Mouse (Mus musculus) urinary bladder, adult 18-20 months (tissue): ENCODE results near the gene Gpatch8.

Experiments used
- DNase-seq, 2 experiments: peaks; one replicate each; pipeline ENCODE4 v3.0.0; 2022; ENCODE audit warnings: low spot score in 2 of 2, mixed read lengths in 2 of 2

Gene Gpatch8

DNA sequence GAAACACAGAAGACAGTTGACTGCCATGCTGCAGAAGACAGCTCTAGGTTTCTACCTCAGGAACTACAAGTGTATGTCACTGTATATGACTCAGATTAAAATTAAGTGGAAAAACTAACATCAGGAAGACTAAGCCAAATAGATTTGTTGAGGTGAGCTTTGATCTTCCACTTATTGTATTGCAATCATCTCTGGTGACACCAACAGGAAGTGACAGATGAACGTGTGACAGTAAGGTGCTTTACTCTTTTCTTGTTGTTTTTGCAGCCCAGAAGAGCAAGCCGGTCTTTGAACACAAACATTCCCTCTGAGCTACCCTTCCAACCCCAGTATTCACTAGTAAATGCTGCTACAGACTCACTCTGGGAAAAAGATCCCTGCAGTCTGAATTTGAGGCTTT lies 59.5 kb downstream of the Gpatch8 start:
- DNase-seq = no peak

DNA sequence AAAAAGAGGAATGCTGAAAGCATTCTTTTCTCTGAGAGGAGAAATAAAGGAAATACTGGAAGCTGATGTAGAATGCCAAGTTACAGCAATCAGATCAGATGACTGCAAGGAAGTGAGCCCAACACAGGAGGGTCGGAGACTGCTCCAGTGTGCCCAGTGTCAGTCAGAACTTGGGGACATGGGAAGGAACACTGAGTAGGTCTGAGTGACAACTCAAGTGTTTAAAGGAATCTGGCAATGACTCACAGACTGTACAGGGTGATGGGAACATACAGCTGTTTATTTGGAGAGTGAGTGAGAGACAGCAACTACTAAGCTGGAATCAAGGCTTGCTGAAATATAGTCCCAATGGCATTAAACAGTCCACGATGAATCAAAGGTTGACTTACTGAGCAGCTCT lies 60.0 kb downstream of the Gpatch8 start:
- no peak for DNase-seq

DNA sequence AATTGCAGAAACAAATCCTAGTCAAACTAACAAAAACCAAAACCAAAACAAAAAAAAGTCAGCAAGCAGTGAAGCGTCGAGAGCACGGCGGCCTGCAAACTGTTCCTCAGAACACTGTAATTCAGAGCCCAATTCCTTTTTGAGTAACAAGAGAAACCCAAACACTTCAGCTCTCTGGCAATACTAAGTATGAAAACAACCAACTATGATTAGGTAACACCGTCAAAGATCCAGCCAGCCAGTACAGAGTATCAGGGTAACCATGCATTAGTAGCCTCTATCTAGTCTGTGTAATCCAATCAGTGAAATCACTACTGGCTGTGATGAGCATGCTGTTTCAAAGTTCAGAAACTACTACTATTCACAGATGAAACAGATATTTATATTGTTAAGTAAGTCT lies 60.5 kb downstream of the Gpatch8 start:
- no peak for DNase-seq

DNA sequence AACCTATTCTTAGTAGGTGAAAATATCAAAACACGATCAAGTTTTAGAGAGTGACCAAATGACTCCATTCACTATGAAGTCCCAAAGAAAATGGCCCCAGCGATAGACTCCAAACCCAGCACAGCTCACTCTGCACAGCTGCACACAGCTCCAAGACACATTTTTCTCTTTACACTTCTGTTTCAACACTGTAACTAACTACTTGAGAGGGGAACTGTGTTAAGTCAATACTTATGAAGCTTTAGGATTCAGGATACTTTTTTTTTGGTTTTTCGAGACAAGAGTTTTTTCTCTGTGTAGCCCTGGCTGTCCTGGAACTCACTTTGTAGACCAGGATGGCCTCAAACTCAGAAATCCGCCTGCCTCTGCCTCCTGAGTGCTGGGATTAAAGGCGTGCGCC lies 61.1 kb downstream of the Gpatch8 start:
- DNase-seq = no peak

DNA sequence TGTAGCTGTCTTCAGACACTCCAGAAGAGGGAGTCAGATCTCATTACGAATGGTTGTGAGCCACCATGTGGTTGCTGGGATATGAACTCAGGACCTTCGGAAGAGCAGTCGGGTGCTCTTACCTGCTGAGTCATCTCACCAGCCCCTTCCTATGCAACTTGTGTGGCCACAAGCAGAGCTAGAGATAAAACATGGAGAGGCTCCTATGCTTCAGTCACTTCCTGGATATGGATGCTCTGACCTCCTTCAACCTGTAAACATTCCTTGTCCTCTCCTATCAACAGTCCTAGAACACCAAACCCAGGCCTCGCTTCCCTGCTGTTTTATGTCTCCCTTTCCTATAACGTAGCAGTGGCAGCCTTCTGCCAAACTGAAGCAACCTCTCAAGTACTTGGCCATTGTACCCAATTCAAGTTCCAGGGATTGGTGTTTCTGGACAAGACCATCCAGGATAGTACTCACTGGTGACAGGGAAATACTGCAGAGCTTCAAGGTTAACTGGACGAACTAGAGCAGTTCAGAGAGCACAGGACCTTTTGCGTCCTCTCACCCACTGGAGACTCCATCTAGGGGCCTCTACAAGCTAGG lies 62.0 kb downstream of the Gpatch8 start:
- no peak for DNase-seq

DNA sequence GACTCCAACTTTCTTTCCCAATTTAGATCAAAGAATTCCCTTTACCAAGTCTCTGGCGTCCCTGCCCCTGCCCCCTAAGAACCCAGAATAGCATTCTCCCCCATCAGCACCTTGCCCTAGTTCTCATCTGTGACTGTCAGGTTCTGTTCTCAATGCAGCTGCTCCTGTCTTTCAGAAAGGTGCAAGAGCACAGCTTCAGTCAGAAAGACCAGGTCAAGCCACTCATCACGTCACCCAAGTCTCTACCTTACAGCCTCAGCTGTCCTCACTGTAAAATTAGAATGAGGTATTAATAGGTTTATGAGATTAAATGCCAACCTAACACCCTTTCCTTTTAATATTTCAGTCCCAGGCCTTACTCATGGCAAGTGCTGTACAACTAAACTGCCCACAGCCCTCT lies 63.0 kb downstream of the Gpatch8 start:
- no peak for DNase-seq

DNA sequence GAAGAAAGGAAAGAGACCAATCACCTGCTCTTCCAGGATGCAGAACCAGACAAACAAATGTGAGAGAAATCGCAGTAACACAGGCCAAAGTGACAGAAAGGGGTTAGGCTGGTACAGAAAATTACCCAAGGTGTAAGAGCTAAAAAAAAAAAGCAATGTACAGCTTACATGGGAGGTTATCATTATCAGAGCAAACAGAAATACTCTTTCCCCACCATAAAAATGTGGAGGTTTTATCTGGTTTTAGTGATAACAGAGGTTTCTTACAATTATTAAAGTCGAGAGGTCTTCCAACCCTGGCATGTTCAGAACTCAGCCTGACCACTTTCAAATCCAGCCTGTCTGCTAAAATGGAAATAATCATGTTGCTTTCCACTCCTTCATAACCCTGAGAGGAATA lies 68.3 kb downstream of the Gpatch8 start:
- DNase-seq = no peak

DNA sequence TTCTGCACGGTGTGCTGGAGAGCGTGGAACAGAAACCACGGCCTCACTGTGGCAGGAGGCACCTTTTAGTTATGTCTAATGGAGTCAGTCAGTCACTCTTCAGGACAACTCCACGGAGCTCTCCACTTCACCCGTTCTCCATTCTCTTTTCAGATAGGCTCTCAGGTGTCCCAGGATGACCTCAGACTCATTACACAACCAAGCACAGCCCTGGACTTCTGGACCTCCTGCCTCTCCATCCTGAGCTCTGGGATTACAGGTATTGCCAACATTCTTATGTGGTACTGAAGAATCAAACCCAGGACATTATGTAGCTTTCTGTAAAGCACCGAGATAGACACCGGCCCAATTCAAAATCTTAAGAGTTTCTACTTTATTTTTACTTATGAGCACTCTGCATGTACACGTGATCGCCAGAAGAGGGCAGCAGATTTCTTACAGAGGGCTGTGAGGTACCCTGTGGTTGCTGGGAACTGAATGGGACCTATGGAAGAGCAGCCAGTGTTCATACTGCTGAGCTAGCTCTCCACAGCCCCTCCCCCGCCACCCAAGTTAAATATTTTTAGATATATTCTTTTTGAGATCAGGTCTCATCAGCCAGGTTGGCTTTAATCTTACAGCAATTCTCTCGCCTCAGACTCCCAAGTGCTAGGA lies 69.3 kb downstream of the Gpatch8 start:
- no peak for DNase-seq

DNA sequence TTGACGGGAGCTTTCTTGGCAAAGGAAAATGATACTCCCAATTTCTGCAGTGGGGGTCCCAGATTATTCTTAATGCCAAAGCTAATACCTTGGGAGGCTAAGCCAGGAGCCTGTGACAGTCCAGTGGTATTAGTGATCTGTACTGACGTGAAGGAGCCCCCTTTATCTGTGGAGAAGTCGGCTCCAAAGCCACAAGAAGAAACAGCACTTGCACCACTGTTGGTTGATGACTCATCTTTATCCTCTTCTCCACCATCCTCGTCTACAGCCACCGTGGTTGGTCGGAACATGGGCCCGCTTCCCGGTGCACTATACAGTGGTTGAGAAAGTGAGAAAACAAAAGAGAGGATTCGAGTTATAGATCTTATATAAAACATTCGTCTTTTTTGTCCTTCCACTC lies 74.4 kb downstream of the Gpatch8 start:
- no peak for DNase-seq

DNA sequence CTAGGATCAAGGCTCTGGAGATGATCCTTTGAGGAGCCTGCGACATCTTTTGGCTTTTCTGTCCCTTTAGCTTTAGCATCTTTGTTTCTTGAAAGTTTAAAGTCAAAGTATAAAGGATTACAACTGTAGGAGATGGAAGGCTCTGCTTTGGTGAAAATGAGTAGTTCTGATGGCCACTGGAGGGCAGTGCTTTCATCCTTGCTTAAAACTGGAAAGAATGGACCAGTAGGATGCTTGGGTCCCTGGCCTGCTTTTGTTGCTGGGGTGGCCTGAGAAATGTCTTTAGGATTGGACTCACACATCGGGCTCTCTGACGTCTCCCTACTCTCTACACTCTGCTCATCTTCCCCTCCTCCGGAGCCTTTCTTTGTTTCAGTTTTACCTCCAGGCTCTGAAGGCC lies 75.3 kb downstream of the Gpatch8 start:
- DNase-seq = no peak

DNA sequence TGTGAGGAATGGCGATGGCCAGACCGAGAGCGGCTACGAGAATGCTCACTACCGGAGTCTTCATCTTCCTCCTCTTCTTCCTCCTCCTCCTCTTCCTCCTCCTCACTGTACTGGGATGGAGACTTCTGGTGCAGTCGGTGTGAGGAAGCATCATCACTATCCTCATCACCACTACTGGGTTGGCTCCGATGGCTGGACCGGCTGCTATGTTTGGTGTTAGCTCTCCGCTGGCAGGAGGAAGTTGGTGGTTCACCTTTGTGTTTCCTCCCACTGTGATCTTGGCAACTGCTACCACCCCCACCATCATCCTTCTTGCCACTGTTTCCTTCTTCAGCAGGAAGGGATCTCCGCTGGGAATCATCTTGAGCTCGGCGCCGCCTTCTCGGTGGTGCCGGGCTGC lies 76.1 kb downstream of the Gpatch8 start:
- DNase-seq = no peak

DNA sequence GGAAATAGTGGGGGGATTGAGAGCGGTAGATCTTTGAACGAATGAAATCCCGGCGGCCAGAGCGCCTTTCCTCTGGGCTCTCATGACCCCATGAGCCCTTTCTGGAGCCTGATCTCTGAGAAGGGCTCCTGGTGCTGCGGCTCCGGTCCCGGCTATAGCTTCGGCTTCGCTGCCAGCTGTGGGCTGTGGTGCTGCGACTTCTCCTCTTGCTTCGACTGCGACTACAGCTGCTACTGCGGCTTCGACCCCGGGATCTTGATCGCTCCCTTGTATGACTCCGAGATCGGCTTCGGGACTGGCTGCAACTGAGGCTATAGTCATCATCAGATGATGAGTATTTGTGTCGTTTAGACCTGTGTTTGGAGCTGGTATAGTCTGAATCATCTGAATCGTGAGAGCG lies 76.6 kb downstream of the Gpatch8 start:
- no peak for DNase-seq

DNA sequence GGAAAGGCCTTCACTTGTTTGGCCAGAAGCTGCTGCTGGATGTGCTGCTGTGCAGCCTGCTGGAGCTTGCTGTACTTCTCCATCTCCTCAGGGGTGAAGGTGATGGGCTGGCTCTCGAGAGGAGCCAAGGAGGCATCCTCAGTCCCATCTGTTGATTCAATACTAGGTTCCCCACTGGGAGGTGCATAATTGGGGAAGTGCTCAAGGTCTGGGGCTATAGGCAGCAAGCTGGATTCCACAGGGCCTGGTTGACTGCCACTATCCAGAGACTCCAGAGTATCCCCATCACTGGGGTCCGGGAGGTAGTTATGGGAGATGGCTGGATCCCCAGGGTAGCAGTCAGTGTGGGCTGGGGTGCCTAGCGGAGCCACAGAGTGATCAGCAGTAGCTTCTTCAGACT lies 77.5 kb downstream of the Gpatch8 start:
- DNase-seq = no peak

DNA sequence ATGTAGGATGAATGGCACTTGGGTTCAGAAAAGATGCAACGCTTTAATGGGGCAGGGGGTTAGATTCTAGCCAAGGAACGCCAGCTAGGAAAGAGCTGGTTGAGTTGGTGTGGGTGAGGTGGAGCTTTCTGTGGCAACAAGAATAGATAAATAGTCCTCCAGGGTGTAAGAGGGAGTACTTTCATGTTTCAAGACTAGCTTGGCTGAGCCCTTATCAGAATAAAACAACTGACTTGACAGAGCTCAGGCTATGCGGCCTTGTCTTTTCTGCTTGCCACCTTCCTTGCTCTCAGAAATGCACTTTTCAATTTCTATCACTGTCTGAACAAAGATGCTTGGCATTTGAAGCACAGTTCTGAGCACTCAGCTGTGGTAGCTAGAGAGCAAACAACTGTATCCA lies 81.2 kb downstream of the Gpatch8 start:
- no peak for DNase-seq

DNA sequence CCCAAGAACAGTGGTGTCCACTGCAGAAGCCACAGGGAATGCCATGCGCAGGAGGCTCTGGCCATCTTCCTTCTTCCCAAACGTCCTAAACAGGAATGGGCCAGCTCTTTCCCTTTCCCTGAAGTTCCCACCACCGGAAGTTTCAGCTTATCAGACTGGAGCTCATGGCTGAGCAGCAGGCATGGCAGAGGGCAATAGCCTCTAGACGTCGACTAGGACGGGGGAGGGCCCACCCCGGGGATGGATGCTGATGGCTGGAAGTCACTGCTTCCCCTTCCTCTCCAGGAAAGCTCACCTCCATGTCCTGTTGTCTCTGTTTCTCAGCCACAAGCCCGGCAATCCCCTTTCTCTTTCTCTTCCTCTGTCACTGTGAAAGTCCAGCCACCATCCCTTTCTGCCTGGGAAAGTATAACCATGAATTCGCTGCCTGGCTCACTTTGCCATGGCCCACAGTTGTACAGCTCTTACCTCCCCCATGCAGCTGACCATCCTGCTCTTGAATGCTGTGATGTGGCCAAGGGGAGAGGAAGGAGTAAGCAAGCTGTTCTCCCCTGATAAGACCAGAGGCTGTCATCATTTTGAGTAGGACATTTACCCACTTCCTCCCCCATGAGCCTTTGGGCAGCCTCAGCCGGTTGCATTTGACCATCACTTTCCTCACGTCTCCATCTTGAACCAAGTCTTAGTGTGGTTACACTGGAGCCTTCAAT lies 86.4 kb downstream of the Gpatch8 start, which contains the start of gene Itga2b:
TSS of gene Itga2b (minus strand) at position 475 of the 710 bp plus-strand sequence.
- no peak for DNase-seq

DNA sequence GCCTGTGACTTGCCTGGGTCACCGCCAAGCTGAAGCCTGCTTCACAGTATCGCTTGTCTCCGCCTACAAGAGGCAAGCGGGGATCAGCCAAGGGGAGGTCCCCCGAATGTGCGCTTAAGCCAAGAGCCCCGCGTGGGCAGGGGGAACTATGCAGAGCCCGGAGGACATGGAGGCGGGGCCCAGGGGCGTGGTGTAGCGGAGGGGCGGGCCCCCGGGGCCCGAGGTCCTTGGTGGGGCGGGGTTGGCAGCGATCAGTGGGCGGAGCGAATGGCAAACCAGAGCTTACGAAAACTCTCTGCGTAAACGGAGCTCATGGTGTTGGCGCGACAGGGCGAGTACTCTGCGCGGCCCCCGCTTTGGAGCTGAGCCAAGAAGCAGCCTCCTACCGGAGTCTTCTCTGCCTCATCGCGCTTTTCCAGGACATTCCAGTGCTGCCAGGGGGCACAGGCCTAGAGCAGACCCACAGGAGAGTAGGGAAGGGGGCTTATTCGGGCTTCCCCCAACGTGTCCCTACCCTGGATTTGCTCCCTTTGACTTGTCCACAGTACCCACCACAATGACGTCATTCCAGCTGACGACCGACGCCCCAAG lies 89.1 kb downstream of the Gpatch8 start:
- DNase-seq = peak; percentile 98 to 99

DNA sequence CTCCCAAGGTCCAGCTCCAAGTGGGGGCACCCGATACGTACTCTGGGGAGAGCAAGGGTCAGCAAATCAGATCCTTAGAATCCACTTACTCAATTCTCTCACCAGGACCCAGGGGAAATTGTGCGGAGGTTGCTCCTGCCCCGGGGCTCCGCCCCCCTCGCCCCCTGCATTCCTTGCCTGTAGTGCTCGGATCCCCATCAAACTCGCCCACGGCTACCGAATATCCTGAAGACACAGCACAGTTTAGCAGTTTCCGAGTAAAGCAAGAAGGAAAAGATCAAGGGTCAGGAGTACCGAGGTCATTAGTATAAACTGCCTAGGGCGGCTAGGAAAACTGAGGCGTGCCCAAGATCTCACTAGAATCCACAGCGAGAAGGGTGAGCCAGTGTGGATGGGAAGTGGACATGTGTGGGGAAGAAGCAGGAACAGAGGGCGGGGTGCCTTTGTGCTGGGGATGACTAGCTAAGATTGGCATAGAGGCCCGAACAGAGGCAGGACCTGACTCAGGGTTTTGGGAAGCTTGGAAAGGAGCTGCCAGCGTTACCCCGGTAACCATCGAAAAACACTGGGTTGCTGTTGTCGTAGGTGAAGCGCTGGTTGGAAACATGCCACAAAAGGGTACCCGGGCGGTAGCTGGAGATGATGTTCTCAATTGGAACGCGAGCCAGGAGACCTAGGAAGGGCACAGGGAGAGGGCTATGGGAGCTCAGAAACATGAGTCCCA lies 90.3 kb downstream of the Gpatch8 start:
- peak in 1 of 2 experiments; percentile 70 for DNase-seq

DNA sequence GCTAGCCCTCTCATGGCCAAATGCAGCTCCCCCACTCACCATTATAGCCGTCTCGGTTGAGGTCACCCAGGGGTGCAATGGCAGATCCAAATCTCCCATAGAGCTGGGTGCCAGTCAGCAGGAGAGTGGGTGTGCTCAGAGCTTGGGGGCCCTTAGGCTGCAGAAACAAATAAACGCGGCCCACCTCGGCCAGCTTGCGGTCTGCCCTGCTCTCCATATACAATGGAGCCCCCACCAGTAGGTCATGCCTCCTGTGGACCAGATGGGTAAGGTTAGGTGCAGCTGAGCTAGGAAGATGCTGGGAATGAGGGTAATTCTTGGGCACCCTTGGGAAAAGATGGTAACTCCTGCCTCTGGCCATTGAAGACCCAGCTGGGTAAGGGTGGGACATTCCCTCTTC lies 91.3 kb downstream of the Gpatch8 start:
- DNase-seq = no peak

DNA sequence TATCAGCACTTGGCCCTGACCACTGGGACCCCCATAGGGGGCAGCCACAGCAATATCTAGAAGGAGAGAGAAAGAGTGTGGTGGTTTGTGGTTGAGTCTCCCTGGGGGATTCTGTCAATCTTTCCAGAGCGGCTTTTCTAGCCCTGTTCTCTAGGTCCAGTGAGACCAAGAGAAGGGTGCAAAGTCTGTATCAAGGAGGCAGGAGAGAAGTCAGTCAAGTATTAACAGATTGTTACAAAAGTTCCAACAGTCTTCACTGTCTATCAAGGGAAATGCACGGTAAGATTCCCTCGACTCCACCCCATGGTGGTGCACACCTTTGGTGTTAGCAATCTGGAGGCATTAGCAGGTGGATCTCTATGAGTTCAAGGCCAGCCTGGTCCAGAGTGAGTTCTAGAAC lies 94.4 kb downstream of the Gpatch8 start:
- no peak for DNase-seq

DNA sequence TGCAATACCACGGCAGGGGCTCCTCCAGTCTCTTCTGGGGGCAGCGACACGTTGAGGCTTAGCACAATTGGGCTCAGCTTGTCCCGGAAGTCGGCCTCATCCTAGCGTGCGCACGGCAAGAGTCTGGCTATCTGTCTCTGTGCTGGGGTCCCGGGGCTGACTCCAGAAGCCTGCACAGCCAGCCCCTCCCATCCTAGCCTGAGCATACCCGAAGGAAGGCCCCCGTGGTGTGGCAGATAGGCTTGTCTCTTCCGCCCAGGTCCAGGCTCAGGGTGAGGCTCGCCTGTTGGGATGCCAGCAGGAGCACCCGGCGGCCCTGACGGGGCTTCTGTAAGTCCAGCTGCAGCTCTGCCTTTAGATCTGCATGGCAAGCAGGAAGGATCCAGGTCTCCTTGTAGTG lies 95.7 kb downstream of the Gpatch8 start:
- DNase-seq = no peak

DNA sequence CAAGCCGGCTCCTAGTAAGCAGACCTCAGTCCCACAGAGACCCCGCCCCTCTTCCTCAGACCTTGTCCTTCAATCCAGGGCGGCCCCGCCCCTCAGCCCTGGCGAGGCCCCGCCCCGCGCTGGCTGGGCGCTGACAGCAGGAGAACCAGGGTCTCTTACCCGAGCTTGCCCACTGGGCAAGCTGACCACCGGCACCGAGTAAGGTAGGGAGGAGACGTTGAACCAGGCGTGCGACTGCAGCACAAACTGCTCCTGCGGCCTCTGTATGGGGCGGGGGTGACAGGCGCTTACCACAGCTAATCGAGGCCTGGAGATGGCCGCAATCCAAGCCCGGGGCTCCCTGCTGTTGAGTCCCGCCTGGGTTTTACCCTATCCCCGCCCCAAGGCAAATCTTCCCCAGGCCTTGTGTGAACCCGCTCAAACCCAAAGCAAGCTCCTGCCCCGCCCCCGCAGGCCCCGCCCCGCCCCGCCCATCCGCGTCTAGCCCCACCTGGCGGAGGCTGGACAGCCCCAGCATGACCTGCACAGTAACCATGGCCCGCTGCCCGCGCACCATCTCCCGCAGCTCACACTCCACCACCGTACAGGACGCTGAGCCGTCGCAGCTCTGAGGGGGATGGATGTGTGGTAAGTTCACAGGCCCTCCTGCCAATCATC lies 100.3 kb downstream of the Gpatch8 start:
- peak; percentile 65 to 69 for DNase-seq

DNA sequence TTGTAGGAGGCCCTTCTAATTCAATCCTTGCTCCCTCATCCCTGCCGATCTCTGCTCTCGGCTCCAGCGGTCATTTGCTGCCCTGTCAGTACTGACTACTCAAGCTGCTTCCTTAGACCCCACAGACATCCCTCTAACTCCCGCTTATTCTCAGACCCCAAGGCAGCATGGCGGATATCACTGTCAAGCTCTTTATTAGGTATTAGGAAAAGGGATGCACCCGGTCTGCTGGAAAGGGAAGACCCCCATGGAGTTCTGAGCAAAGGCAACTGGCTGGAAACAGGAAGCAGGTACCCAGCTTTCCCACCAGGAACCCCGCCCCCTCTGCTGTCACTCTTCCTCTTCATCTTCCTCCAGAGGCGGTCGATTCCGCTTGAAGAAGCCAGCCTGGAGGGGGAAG lies 103.1 kb downstream of the Gpatch8 start:
- no peak for DNase-seq
